Mouse (Mus musculus) myocyte (in vitro differentiated cells): ENCODE results near the gene Fam92b.

ENCODE experiments used
- E2F4 ChIP-seq: IDR thresholded peaks from one replicate; pipeline ENCODE4 v1.6.1; 2011; ENCODE audit warnings: mild to moderate bottlenecking, control low read depth, moderate library complexity; ENCODE audit not compliant: insufficient read depth
- TCF12 ChIP-seq: IDR thresholded peaks from one replicate; pipeline ENCODE4 v1.6.1; 2011; ENCODE audit warnings: mild to moderate bottlenecking, control low read depth; ENCODE audit not compliant: poor library complexity, insufficient read depth, severe bottlenecking

DNA sequence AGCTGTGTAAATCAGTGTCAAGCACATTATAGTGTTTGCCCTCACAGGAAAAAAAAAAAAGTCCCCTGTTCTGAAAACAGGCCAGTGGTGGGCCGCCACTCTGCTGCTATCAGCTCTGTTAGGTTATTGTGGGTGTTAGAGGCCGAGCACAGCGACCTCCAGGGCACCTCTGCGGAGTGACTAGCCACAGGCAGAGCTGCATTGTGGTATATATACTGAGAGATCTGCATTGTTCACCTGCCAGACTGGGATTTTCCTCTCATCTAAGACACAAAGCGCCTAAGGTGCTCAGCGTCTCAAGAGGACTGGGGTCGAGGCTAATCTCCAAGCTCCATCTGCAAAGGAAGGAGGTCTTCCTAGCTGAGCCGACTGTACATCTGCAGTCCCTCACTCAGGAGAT is 13.9 kb downstream of the Fam92b start:
- TF ChIP-seq TCF12 (no peak), E2F4 (no peak)
